Mouse (Mus musculus) midbrain, postnatal 0 days (tissue): ENCODE results near the gene Creb3l1. TPM values are rescaled to one million over a fixed set of nuclear protein-coding genes. Genes with fewer than 3 reads are reported as not detected.

Experiments used
- ATAC-seq: fragments of 200-750 bp; cut with Nextera tagmentation; 2 replicates; pipeline ENCODE4 v1.8.0; 2017; ENCODE audit warnings: moderate number of reproducible peaks, mild to moderate bottlenecking, moderate TSS enrichment, moderate library complexity; ENCODE audit not compliant: low FRiP score
- DNase-seq: peaks from one replicate; pipeline ENCODE4 v3.0.0-alpha.2; 2015; ENCODE audit warnings: low spot score
- H3K27ac ChIP-seq: fragments of 300-500 bp; sonication (generic); 2 replicates; pipeline ENCODE4 v1.5.1; 2014; ENCODE audit warnings: low read depth, mild to moderate bottlenecking, low read length, mixed read lengths
- H3K27me3 ChIP-seq: fragments of 300-500 bp; sonication (generic); 2 replicates; pipeline ENCODE4 v1.6.1; 2014; ENCODE audit warnings: low read length, control low read depth, mixed read lengths; ENCODE audit not compliant: insufficient read depth
- H3K36me3 ChIP-seq: fragments of 300-500 bp; sonication (generic); 2 replicates; pipeline ENCODE4 v1.6.1; 2014; ENCODE audit warnings: low read length, control low read depth, mixed read lengths; ENCODE audit not compliant: insufficient read depth
- H3K4me1 ChIP-seq: fragments of 300-500 bp; sonication (generic); 2 replicates; pipeline ENCODE4 v1.6.1; 2014; ENCODE audit warnings: mild to moderate bottlenecking, control low read depth, antibody characterized with exemption, low read length, mixed read lengths; ENCODE audit not compliant: insufficient read depth
- H3K4me2 ChIP-seq: fragments of 300-500 bp; sonication (generic); 2 replicates; pipeline ENCODE4 v1.6.1; 2014; ENCODE audit warnings: low read depth, mild to moderate bottlenecking, low read length, mixed read lengths; ENCODE audit not compliant: poor library complexity, severe bottlenecking
- H3K4me3 ChIP-seq: fragments of 300-500 bp; sonication (generic); 2 replicates; pipeline ENCODE4 v1.5.1; 2014; ENCODE audit warnings: low read depth, mild to moderate bottlenecking, low read length, moderate library complexity
- H3K9ac ChIP-seq: fragments of 300-500 bp; sonication (generic); replicated peaks from 2 replicates; pipeline ENCODE4 v1.6.1; 2014; ENCODE audit warnings: mild to moderate bottlenecking, low read length, moderate library complexity, mixed read lengths; ENCODE audit not compliant: poor library complexity, severe bottlenecking
- H3K9me3 ChIP-seq: fragments of 300-500 bp; sonication (generic); 2 replicates; pipeline ENCODE4 v1.6.1; 2016; ENCODE audit warnings: low read length, control low read depth
- CTCF ChIP-seq: IDR thresholded peaks from 2 replicates; pipeline ENCODE4 v1.5.1; 2016; ENCODE audit warnings: antibody characterized with exemption, mild to moderate bottlenecking
- WGBS: fragments of 180-500 bp; shearing (Covaris S2); extraction: QIAGEN DNeasy Blood & Tissue Kit; methylation state at CpG from one replicate; pipeline ENCODE4 v1.1.7; 2014; 5-methylcytosine and 5-hydroxymethylcytosine counted together
- polyA plus RNA-seq: library from polyadenylated mRNA; unstranded; fragments of >200 nt; fragmentation: Nextera tagmentation; extraction: Ambion mirVana; gene quantifications from 2 replicates; pipeline ENCODE4 v1.2.1, GENCODE M21; 2015
- total RNA-seq: library from RNA; depleted of rRNA; stranded (reverse); fragments of >200 nt; gene quantifications from 2 replicates; pipeline ENCODE4 v1.2.3, GENCODE M21; 2014

The Creb3l1 gene
- total and polyA plus RNA-seq, 2 experiments from 2014 or later: 2.7 to 3.2 TPM

DNA sequence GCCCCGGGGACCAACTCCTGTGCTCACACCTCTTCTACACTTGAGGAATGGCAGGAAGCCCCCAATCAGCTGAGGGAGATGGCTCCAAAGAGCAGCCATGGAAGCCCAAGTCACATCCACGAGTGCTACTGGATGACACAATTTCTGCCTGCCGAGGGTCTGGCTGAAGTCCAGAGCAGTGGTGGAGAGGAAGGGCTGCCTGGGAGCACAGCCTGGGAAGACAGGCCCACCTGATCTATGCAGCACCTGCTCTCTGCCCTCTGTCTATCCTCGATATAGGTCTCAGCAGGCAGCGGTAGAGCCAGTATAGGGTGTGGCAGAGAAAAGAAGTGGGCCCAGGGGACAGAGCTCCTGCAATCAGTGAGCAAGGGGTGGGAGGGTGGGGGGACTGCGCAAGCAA is 77.5 kb downstream of the Creb3l1 start:
- 62% methylated on average over 6 of the region's 6 CpGs for WGBS

DNA sequence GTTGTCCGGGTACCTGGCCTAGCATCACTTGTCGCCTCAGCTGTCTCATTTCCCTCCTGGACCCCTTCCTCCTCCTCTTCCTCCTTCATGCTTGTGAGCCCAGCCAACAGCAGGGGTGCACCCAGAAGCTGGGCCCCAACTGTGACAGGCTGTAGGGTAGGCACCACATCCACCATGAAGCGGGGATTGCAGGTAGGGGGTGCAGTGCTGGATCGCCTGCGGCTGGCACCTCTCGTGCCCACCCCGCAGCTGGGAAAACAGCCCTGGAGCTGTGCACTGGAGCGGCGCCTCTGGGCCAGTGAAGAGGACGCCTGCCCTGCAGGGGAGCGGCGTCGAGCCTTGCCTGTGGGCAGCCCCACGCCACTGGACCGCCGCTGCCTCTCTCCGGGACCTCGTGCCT is 78.8 kb downstream of the Creb3l1 start, which contains the start of gene Gm9821:
Gm9821 (plus strand) TSS at position 221 of the 400 bp plus-strand sequence.
- WGBS: 83% methylated on average over 18 of the region's 18 CpGs
- TF ChIP-seq CTCF: no peak
- H3K9ac ChIP-seq: no peak within 1 kb of the TSS
- H3K4me2 ChIP-seq: no peak within 1 kb of the TSS
- ATAC-seq (no peak), DNase-seq (no peak)
- H3K4me3 ChIP-seq: no peak within 1 kb of the TSS
- no peaks in the 10 kb centered on the region for H3K9me3 ChIP-seq
- H3K27me3 ChIP-seq: no peaks in the 10 kb centered on the region
- H3K4me1 ChIP-seq: 0 out of 2 replicates have a peak, but pooled peaks cover 14% of the 10 kb centered on the region
- H3K27ac ChIP-seq: no peak within 1 kb of the TSS
- peaks cover 7% of the 10 kb centered on the region for H3K36me3 ChIP-seq

More for the DNA sequence above, 77.5 kb downstream of the Creb3l1 start:
- no peak overlapping the region for H3K27ac ChIP-seq
- DNase-seq (no peak), ATAC-seq (no peak)
- no peaks in the 10 kb centered on the region for H3K27me3 ChIP-seq
- no peak overlapping the region for H3K9ac ChIP-seq
- H3K4me3 ChIP-seq: no peak overlapping the region
- no peak overlapping the region for H3K4me2 ChIP-seq
- H3K4me1 ChIP-seq: 0 out of 2 replicates have a peak, but pooled peaks cover 14% of the 10 kb centered on the region
- peaks cover 5% of the 10 kb centered on the region; the same call in 1 of the 2 replicates for H3K36me3 ChIP-seq
- H3K9me3 ChIP-seq: no peaks in the 10 kb centered on the region
- TF ChIP-seq CTCF: no peak

DNA sequence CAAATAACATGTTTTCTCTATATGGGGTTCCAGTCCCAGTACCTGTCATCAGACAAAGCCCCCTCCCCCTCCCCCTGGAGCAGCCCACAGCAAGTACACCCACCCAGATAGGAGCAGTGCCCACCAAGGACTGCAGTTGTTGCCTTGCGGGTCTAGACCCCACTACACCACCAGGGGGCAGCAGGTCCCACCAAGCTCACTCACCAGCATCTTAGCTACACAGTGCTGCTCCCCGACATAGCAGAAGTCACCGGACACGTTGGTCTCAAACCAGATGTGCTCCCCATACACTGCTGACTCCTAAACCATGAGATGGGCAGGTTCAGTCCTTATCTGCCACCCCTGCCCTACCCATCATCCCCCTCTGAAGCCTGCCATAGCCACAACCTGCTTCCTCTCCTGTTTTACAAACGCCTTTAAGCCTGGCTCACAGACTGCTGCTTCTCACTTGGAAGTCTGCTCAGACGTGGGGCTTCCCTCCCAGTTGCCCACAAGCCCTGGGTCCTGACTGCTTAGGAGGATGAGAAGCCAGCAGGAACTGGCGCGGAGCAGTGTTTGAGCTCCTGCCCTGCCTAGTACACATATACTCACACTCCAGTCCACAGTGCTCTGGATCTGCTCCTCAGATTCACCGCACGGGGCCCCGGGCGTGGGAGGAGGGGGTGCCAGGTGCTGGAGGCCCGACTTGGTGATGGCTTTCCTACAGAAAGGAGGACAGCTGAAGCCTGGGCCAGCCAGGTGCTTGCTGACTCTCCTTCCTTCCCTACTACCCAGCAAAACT is 79.9 kb downstream of the Creb3l1 start:
- peak; percentile 82 for DNase-seq
- WGBS: 50% methylated on average over 13 of the region's 13 CpGs
- Histone ChIP-seq H3K4me3 (no peak overlapping the region), H3K36me3 (peaks cover 18% of the 10 kb centered on the region), H3K4me1 (0 out of 2 replicates have a peak, but pooled peaks cover 4% of the 10 kb centered on the region), H3K9ac (no peak overlapping the region), H3K9me3 (no peaks in the 10 kb centered on the region), H3K27me3 (no peaks in the 10 kb centered on the region), H3K27ac (no peak overlapping the region), H3K4me2 (no peak overlapping the region)
- peak; percentile 95 for TF ChIP-seq CTCF
- ATAC-seq: peak; percentile 73

DNA sequence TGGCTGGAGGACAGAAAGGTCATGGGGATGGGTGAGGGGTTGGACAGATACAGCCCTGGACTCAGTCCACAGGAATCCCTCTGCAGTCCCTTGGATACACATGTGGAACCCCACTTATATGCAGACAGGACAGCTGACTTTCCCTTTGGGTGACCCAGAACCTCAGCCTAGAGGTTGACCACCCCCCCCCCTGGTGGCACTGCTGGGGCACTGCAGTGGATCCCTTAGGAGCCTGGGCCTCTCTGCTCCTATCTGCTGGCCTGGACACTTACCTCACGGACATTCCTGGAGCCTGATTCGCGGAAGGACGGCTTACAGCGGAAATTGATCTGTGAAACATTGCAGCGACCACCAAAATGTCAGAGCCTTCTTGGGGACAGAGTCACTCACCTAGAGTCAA is 81.9 kb downstream of the Creb3l1 start:
- no peak for DNase-seq
- Histone ChIP-seq H3K27ac (no peak overlapping the region), H3K4me2 (no peak overlapping the region), H3K36me3 (peaks cover 35% of the 10 kb centered on the region), H3K4me3 (no peak overlapping the region), H3K9ac (no peak overlapping the region), H3K9me3 (no peaks in the 10 kb centered on the region), H3K4me1 (0 out of 2 replicates have a peak, but pooled peaks cover 3% of the 10 kb centered on the region), H3K27me3 (no peaks in the 10 kb centered on the region)
- TF ChIP-seq CTCF: peak; percentile 33
- ATAC-seq: no peak
- 85% methylated on average over 6 of the region's 6 CpGs for WGBS

DNA sequence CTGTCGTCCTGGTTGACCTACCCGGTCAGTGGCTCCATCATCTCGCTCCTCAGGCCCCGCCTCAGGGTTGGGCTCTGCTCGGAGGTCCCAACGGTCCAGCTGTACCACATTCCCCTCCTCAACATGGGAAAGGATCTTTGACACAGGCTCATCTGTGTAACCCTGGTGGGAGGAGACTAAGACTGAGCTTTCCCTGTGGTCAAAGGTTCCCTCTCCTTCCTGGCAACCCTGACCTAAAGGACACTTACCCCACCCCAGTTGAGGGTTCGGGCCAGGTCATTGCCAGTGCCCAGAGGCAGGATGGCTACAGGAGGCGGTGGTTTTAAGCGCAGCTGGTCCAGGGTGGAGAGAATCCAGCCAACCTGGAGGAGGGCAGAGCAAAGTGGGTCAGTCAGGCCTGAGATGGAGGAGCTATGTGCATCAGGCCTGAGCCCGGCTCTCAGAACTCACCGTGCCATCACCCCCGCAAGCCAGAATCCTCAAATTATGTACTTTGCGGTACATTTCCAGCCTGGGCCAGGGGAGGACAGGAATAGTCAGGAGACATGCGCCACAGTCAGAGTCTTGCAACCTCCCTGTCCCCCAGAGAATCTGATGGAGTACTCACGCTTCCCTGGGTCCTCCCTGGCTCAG is 84.9 kb downstream of the Creb3l1 start:
- H3K9me3 ChIP-seq: no peaks in the 10 kb centered on the region
- 80% methylated on average over 15 of the region's 15 CpGs for WGBS
- no peak overlapping the region for H3K4me2 ChIP-seq
- ATAC-seq (no peak), DNase-seq (no peak)
- no peaks in the 10 kb centered on the region for H3K27me3 ChIP-seq
- H3K9ac ChIP-seq: no peak overlapping the region
- no peak overlapping the region for H3K27ac ChIP-seq
- no peak for TF ChIP-seq CTCF
- H3K4me1 ChIP-seq: no peaks in the 10 kb centered on the region
- peaks cover 55% of the 10 kb centered on the region for H3K36me3 ChIP-seq
- no peak overlapping the region for H3K4me3 ChIP-seq

DNA sequence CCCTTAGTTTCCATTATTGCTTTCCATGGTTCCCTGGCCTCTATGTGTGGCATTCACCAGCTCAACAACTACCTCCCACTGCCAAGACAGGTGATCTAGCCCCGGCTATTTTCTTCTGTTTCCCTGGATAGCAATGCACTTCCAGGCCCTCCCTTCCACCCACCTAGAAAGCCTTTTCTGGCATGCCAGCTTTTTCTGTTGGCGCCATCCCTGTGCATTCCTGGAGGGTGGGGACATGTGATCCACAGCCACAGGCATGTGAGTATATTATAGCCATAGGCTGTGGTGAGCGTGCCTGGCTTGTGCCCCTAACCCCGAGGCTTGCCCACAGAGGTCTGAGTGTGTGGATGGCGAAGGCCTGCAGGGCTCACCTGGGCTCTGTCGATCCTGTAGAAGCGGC is 88.1 kb downstream of the Creb3l1 start:
- WGBS: 95% methylated on average over 7 of the region's 7 CpGs
- Histone ChIP-seq H3K4me2 (no peak overlapping the region), H3K27me3 (0 out of 2 replicates have a peak, but pooled peaks cover 3% of the 10 kb centered on the region), H3K4me3 (no peak overlapping the region), H3K4me1 (no peaks in the 10 kb centered on the region; the same call in 1 of the 2 replicates), H3K9me3 (no peaks in the 10 kb centered on the region), H3K36me3 (peaks cover 50% of the 10 kb centered on the region), H3K9ac (no peak overlapping the region), H3K27ac (no peak overlapping the region)
- TF ChIP-seq CTCF: no peak
- ATAC-seq: no peak
- no peak for DNase-seq
